Mouse (Mus musculus): ENCODE measurements around the gene C2.

DNA sequence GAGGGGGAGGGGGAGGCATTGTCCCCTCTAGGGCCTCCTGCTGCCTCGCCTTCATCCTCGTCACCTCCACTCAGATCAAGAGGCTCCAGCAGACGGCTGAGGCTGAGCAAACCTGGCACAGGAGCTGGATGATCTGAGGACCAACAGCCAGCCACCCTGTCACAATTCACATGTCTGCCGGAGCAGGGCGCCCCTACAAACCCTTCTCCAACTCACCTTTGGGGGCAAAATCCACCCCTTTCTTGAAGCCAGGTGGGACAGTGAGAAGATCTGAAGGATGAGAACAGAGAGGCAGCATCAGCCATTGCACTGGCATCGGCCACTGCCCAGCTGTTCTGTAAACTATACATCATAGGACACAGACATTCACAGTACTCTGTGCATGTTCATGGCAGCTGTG is 50.9 kb downstream of the C2 start:
- TF ChIP-seq CTCF (conservative IDR thresholded peaks at IDR 0.05; ENCODE audit: insufficient read depth, insufficient read length, low read depth, low read length) (no peak), POLR2A (IDR thresholded peaks at IDR 0.05; ENCODE audit: low read depth, low read length) (no peak)
